Mouse (Mus musculus) bone marrow, adult 2 months (tissue): Measurements from ENCODE around the gene Scn2b. TPM values are rescaled to one million over a fixed set of nuclear protein-coding genes. Genes with fewer than 3 reads are reported as not detected.
A peak's percentile ranks its signal among the peaks of the same experiment; 100 is the strongest.

ENCODE experiments used
- H3K27ac ChIP-seq: fragments of 200-500 bp; 2 replicates; pipeline ENCODE4 v1.5.1; 2012; ENCODE audit warnings: low read depth, mild to moderate bottlenecking, control low read depth, inconsistent platforms, low read length; ENCODE audit not compliant: control insufficient read depth, poor library complexity, insufficient read depth
- H3K4me1 ChIP-seq: fragments of 200-500 bp; 2 replicates; pipeline ENCODE4 v1.6.1; 2011; ENCODE audit warnings: low read length; ENCODE audit not compliant: control insufficient read depth, insufficient read depth
- H3K4me3 ChIP-seq: fragments of 200-500 bp; replicated peaks from 2 replicates; pipeline ENCODE3; 2011; ENCODE audit warnings: mild to moderate bottlenecking, low read depth, low read length, control low read depth; ENCODE audit not compliant: control insufficient read depth
- CTCF ChIP-seq: fragments of 200-500 bp; IDR thresholded peaks from 2 replicates; pipeline ENCODE4 v1.5.1; 2011; ENCODE audit warnings: low read length, control low read depth; ENCODE audit not compliant: control insufficient read depth, insufficient read depth
- POLR2A ChIP-seq: fragments of 200-500 bp; IDR thresholded peaks from 2 replicates; pipeline ENCODE4 v1.6.1; 2011; ENCODE audit warnings: low read depth, mild to moderate bottlenecking, control low read depth, low read length, borderline replicate concordance; ENCODE audit not compliant: control insufficient read depth
- WGBS: fragments of 180-500 bp; shearing (Covaris S2); methylation state at CpG from one replicate; pipeline ENCODE4 v1.1.7; 2018; 5-methylcytosine and 5-hydroxymethylcytosine counted together
- polyA plus RNA-seq: library from polyadenylated mRNA; stranded (reverse); fragments of >200 nt; gene quantifications from 2 replicates; pipeline ENCODE4 v1.2.4, GENCODE M21; 2011; ENCODE audit warnings: low replicate concordance; ENCODE audit not compliant: missing spikeins, insufficient read depth, insufficient read length

The Scn2b gene
- polyA plus RNA-seq, 1 experiment: 0.37 TPM

- Histone ChIP-seq H3K4me3 (no peak overlapping the region), H3K4me1 (no peaks in the 10 kb centered on the region), H3K27ac (no peak overlapping the region)
- 68% methylated on average over 7 of the region's 7 CpGs for WGBS
- TF ChIP-seq CTCF: no peak
- no peak for TF ChIP-seq POLR2A
Measured at GRCm38 (mm10) chr9:45140945-45141344, 23.4 kb downstream of the Scn2b start.

DNA sequence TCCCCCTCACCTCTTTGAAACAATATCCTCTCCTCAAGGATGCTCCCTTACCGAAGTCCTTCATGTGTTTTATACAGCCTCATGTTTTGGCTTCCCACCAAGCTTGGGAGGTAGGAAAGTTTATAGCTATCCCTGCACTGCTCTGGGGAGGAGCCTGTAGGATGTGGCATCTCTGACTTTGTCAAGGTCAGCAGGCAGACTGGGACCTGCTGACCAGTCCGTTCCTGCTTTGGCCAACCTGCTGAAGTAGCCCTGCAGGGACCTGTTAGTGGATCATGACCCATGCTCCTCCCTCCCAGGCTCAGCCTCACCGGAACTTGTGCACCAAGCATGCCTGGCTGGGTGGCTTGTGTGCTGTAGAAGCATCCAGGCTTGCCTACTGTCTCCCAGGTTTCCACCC, 25.1 kb downstream of the Scn2b start:
- WGBS: 68% methylated on average over 3 of the region's 3 CpGs
- Histone ChIP-seq H3K4me1 (no peaks in the 10 kb centered on the region), H3K4me3 (no peak overlapping the region), H3K27ac (no peak overlapping the region)
- TF ChIP-seq POLR2A (no peak), CTCF (no peak)

- 12% methylated on average over 27 of the region's 27 CpGs for WGBS
- Histone ChIP-seq H3K27ac (no peak overlapping the region), H3K4me1 (no peaks in the 10 kb centered on the region), H3K4me3 (no peak overlapping the region)
- TF ChIP-seq CTCF (no peak), POLR2A (no peak)
Measured at GRCm38 (mm10) chr9:45145533-45146266, 28.1 kb downstream of the Scn2b start.

- H3K4me3 ChIP-seq: no peak overlapping the region
- no peak overlapping the region for H3K27ac ChIP-seq
- 0 out of 2 replicates have a peak, but pooled peaks have one; percentile 20 for TF ChIP-seq CTCF
- TF ChIP-seq POLR2A: no peak
- no peaks in the 10 kb centered on the region for H3K4me1 ChIP-seq
- WGBS: under 1% methylated on average over 5 of the region's 5 CpGs
Measured at GRCm38 (mm10) chr9:45146267-45146597, 28.6 kb downstream of the Scn2b start.

DNA sequence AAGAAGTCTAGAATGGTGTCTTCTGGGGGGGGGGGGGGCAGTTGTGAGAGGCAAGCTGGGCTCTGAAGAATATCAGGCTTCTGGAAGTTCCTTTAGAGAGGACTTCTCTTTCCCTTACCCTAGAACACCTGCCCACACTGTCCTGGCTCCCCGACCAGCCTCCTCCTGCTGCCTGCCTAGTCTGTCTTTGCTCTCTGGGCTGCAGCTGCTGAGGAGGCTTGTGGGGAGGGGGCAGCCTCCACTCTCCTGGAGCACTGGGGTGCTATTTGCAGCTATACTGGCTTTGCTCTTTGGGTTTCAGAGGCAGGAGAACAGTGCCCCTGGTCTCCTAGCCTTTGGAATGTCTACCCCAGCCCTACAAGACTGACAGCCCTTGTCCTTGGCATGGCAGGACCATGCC, 33.4 kb downstream of the Scn2b start:
- 46% methylated on average over 1 of the region's 1 CpGs for WGBS
- H3K27ac ChIP-seq: no peak overlapping the region

DNA sequence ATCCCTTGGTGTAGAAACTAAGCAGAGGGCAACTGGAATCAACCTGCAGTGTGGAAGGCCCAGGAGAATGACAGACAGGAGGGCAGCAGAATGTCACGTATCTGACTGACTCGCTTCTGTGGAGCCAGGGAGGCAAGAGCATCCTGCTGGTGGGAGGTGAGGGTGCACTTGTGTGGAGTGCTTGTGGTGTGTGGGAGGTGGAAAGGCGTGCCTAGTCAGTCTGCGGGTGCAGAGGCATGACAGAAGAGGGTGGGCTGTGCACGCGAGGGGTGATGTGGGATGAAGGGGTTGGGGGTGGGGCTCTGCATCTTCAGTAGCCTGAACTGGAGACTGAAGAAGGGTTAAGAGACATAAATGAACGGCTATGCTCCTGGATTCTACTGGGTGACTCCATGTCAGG, 35.8 kb downstream of the Scn2b start:
- TF ChIP-seq POLR2A: no peak
- no peak for TF ChIP-seq CTCF
- WGBS: 79% methylated on average over 7 of the region's 7 CpGs
- H3K4me1 ChIP-seq: no peaks in the 10 kb centered on the region
- H3K27ac ChIP-seq: no peak overlapping the region
- H3K4me3 ChIP-seq: no peak overlapping the region

More for the DNA sequence above, 33.4 kb downstream of the Scn2b start:
- Histone ChIP-seq H3K4me3 (no peak overlapping the region), H3K4me1 (no peaks in the 10 kb centered on the region)
- TF ChIP-seq POLR2A (no peak), CTCF (no peak)

GRCm38 (mm10) chr9:45167903-45168302, 50.3 kb downstream of the Scn2b start:
- H3K4me1 ChIP-seq: no peaks in the 10 kb centered on the region
- WGBS: 68% methylated on average over 5 of the region's 5 CpGs
- no peak overlapping the region for H3K27ac ChIP-seq
- no peak overlapping the region for H3K4me3 ChIP-seq
- TF ChIP-seq CTCF (no peak), POLR2A (no peak)

GRCm38 (mm10) chr9:45170150-45170549, 52.6 kb downstream of the Scn2b start:
- Histone ChIP-seq H3K4me3 (no peak overlapping the region), H3K4me1 (no peaks in the 10 kb centered on the region), H3K27ac (no peak overlapping the region)
- WGBS: 85% methylated on average over 5 of the region's 5 CpGs
- TF ChIP-seq POLR2A: no peak
- TF ChIP-seq CTCF: no peak
